Mouse (Mus musculus) lung, embryonic 15.5 days (tissue): Measurements from ENCODE around the gene Tdg. TPM values are rescaled to one million over a fixed set of nuclear protein-coding genes. Genes with fewer than 3 reads are reported as not detected.

ENCODE experiments used
- ATAC-seq: fragments of 200-750 bp; cut with Nextera tagmentation; 2 replicates; pipeline ENCODE4 v1.8.0; 2017; ENCODE audit warnings: moderate number of reproducible peaks, borderline replicate concordance; ENCODE audit not compliant: low FRiP score, low TSS enrichment; ENCODE audit errors: extremely low read depth
- H3K27ac ChIP-seq: fragments of 300-500 bp; sonication (generic); 2 replicates; pipeline ENCODE4 v1.5.1; 2015; ENCODE audit warnings: moderate library complexity, mild to moderate bottlenecking, inconsistent platforms
- H3K27me3 ChIP-seq: fragments of 300-500 bp; sonication (generic); 2 replicates; pipeline ENCODE4 v1.6.1; 2015; ENCODE audit warnings: inconsistent platforms
- H3K36me3 ChIP-seq: fragments of 300-500 bp; sonication (generic); 2 replicates; pipeline ENCODE4 v1.6.1; 2015; ENCODE audit warnings: inconsistent platforms
- H3K4me1 ChIP-seq: fragments of 300-500 bp; sonication (generic); 2 replicates; pipeline ENCODE4 v1.6.1; 2015; ENCODE audit warnings: inconsistent platforms
- H3K4me2 ChIP-seq: fragments of 300-500 bp; sonication (generic); 2 replicates; pipeline ENCODE4 v1.6.1; 2015; ENCODE audit warnings: inconsistent platforms, mild to moderate bottlenecking, moderate library complexity
- H3K4me3 ChIP-seq: fragments of 300-500 bp; sonication (generic); 2 replicates; pipeline ENCODE4 v1.5.1; 2015; ENCODE audit warnings: mild to moderate bottlenecking, inconsistent platforms
- H3K9ac ChIP-seq: fragments of 300-500 bp; sonication (generic); 2 replicates; pipeline ENCODE4 v1.6.1; 2015; ENCODE audit warnings: inconsistent platforms
- H3K9me3 ChIP-seq: fragments of 300-500 bp; sonication (generic); 2 replicates; pipeline ENCODE4 v1.6.1; 2016; ENCODE audit warnings: inconsistent platforms
- WGBS: fragments of 180-500 bp; shearing (Covaris S2); methylation state at CpG from one replicate; pipeline ENCODE4 v1.1.7; 2015; 5-methylcytosine and 5-hydroxymethylcytosine counted together
- polyA plus RNA-seq: library from polyadenylated mRNA; unstranded; fragments of >200 nt; fragmentation: Nextera tagmentation; extraction: Ambion mirVana; gene quantifications from 2 replicates; pipeline ENCODE4 v1.2.1, GENCODE M21; 2015

Gene Tdg
- polyA plus RNA-seq, 1 experiment from 2014 or later, result 131 TPM

DNA sequence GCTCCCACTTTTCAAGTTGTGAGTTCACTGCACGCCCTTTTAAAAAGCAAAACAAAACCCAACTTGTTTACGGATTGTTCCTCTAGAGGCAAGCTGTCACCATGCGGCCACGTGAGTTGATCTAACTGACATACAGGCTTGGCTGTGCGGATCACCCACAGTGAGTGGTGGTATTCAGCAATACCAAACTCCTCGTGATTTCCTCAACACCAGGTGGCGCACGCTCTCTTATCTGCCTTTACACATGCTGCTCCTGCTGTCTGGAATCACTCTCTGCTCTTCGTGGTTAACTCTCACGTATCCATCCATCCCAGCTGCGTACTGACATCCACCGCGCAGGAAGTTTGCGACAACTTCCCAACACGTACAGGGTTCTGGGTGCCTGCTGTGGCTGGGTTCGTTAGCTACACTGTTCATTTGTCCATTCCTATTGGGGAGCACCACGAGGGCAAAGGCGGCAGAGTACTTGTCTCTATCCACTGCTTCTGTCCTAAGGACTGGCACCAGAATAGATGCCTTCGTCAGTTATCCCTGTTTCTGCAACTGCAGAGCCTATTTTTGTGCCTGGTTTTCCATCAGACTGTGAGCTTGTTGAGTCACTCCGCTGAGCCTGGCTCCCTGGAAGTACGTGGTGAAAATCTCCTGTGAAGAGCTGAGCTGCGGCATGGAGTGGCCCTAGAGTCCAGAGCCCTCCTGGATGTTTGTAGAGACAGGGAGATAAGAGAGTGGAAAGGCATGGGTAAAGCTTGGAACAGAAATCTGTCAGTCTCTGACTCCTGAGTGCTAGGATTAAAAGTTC is 37.0 kb downstream of the Tdg start:
- Histone ChIP-seq H3K4me3 (peak overlapping the region; percentile 16; the same call in 1 of the 2 replicates), H3K27me3 (no peaks in the 10 kb centered on the region), H3K9ac (no peak overlapping the region), H3K4me2 (peak overlapping the region; percentile 55), H3K4me1 (no peaks in the 10 kb centered on the region; the same call in 1 of the 2 replicates), H3K27ac (no peak overlapping the region), H3K36me3 (no peaks in the 10 kb centered on the region), H3K9me3 (no peaks in the 10 kb centered on the region)
- 11% methylated on average over 22 of the region's 22 CpGs for WGBS
- ATAC-seq, result peak; percentile 89

DNA sequence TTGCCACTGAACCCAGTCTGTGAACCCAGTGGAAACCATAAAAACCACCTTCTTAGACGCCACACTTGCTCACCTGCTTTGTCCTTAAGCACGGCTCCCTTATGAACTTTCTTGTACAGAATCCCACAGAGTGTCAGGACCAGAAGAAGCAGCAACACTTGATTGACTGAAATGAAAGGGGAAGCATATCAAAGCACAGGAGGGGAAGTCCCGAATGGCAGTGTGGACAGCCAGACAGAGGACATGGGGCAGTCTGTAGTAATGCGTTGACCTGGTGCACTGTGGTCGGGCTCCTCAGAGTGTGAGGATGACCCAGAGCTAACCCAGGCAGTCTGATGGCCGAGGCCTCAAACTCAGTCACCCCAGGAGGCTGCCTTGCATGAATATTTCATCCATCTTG is 40.6 kb downstream of the Tdg start:
- H3K4me2 ChIP-seq, result no peak overlapping the region

DNA sequence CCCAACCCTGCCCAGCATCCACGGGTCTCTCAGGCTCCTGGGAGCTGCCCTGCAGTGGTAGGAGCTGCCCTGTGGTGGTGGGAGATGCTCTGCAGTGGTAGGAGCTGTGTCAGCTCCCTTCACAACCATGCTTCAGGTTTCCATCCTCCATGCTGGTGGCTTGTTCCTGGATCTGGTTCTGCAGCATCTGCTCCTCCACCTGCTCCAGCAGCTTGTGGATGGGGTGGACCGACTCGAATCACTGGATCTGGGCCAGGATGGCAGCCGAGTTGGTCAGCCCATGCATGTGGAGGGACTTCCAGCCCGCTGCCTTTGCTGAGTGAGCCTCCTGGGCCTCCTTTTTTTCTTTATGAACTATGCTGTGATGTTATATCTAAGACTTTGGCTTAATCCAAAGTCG is 47.3 kb downstream of the Tdg start:
- Histone ChIP-seq H3K36me3 (no peaks in the 10 kb centered on the region), H3K4me3 (no peak overlapping the region), H3K27ac (no peak overlapping the region), H3K4me2 (no peak overlapping the region), H3K9me3 (no peaks in the 10 kb centered on the region), H3K9ac (no peak overlapping the region), H3K27me3 (no peaks in the 10 kb centered on the region), H3K4me1 (no peaks in the 10 kb centered on the region)
- ATAC-seq, result no peak
- WGBS, result 85% methylated on average over 6 of the region's 6 CpGs

More for the DNA sequence above, 40.6 kb downstream of the Tdg start:
- Histone ChIP-seq H3K9ac (no peak overlapping the region), H3K9me3 (no peaks in the 10 kb centered on the region), H3K27me3 (no peaks in the 10 kb centered on the region), H3K4me1 (no peaks in the 10 kb centered on the region; the same call in 1 of the 2 replicates), H3K36me3 (no peaks in the 10 kb centered on the region), H3K4me3 (no peak overlapping the region), H3K27ac (no peak overlapping the region)
- ATAC-seq, result no peak
- WGBS, result 70% methylated on average over 6 of the region's 6 CpGs

- WGBS, result 85% methylated on average over 5 of the region's 5 CpGs
- H3K9ac ChIP-seq, result no peak overlapping the region
- no peaks in the 10 kb centered on the region for H3K36me3 ChIP-seq
Observed at GRCm38 (mm10) chr10:82680769-82681168, 51.1 kb downstream of the Tdg start.

DNA sequence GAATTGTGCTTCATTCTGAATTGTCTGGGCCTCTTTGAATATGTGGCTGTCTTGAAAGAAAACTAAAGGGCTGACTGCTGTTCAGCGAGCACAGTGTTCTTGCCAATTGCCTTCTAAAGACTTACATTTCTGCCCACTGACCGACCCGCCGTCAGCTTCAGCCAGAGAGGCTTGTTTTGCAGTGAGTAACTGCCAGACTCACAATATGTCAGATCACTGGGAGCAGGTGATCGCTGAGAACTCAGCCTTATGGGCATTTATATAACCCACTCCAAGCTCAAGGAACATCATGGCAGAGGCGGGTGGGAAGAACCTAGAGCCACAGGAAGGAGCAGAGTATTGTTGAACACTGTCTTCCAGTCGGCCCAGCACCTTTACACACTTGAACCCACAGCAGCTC is 52.0 kb downstream of the Tdg start:
- Histone ChIP-seq H3K27me3 (no peaks in the 10 kb centered on the region), H3K36me3 (no peaks in the 10 kb centered on the region), H3K9ac (no peak overlapping the region), H3K4me3 (no peak overlapping the region), H3K4me2 (no peak overlapping the region), H3K4me1 (no peaks in the 10 kb centered on the region), H3K27ac (no peak overlapping the region), H3K9me3 (no peaks in the 10 kb centered on the region)
- 83% methylated on average over 7 of the region's 7 CpGs for WGBS
- no peak for ATAC-seq

More at GRCm38 (mm10) chr10:82680769-82681168, 51.1 kb downstream of the Tdg start:
- Histone ChIP-seq H3K4me3 (no peak overlapping the region), H3K27ac (no peak overlapping the region), H3K9me3 (no peaks in the 10 kb centered on the region), H3K4me1 (no peaks in the 10 kb centered on the region), H3K27me3 (no peaks in the 10 kb centered on the region), H3K4me2 (no peak overlapping the region)
- ATAC-seq, result no peak

GRCm38 (mm10) chr10:82685440-82685839 is 55.8 kb downstream of the Tdg start:
- no peak overlapping the region for H3K4me2 ChIP-seq
- no peak overlapping the region for H3K9ac ChIP-seq
- H3K27me3 ChIP-seq, result no peaks in the 10 kb centered on the region
- H3K27ac ChIP-seq, result no peak overlapping the region
- ATAC-seq, result no peak
- WGBS, result 43% methylated on average over 2 of the region's 2 CpGs
- no peak overlapping the region for H3K4me3 ChIP-seq
- no peaks in the 10 kb centered on the region for H3K9me3 ChIP-seq
- H3K4me1 ChIP-seq, result peaks cover 11% of the 10 kb centered on the region
- H3K36me3 ChIP-seq, result no peaks in the 10 kb centered on the region

GRCm38 (mm10) chr10:82689681-82690211 is 60.1 kb downstream of the Tdg start:
- Histone ChIP-seq H3K36me3 (no peaks in the 10 kb centered on the region), H3K9me3 (no peaks in the 10 kb centered on the region), H3K9ac (0 out of 2 replicates have a peak overlapping the region, but pooled peaks have one; percentile 28), H3K27ac (peak overlapping the region; percentile 66), H3K4me3 (peak overlapping the region; percentile 22), H3K4me1 (peaks cover 16% of the 10 kb centered on the region), H3K4me2 (peak overlapping the region; percentile 52), H3K27me3 (no peaks in the 10 kb centered on the region)
- 47% methylated on average over 7 of the region's 7 CpGs for WGBS
- peak; percentile 76; the same call in 1 of the 2 replicates for ATAC-seq

DNA sequence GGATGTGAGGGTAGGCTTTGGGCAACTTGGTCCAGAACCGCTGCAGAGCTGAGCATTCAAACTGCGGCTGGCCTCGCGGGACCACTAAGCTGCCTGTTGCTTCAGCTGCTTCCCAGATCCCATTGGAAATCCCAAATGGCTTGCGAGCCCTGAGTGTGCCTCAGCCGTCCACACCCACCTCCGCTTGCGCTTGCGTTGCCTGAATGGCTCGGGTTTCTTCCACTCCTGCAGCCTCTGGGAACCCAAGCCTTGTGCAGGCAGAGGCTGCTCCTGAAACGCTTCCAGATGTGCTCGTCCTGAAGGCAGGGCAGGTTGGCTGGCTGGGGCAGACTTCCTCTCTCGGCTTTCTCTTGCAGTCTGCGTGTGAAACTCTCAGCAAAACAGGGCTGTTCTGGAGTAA is 60.9 kb downstream of the Tdg start, which contains the start of gene Glt8d2:
Gene Glt8d2 (minus strand): TSS at position 157 of the 400 bp plus-strand sequence.
- WGBS, result under 1% methylated on average over 14 of the region's 14 CpGs
- H3K36me3 ChIP-seq, result no peaks in the 10 kb centered on the region
- H3K9ac ChIP-seq, result peak within 1 kb of the TSS; percentile 28
- peak within 1 kb of the TSS; percentile 66 for H3K27ac ChIP-seq
- peak within 1 kb of the TSS; percentile 22 for H3K4me3 ChIP-seq
- H3K4me2 ChIP-seq, result peak within 1 kb of the TSS; percentile 52
- no peaks in the 10 kb centered on the region for H3K9me3 ChIP-seq
- peak; percentile 82; the same call in 1 of the 2 replicates for ATAC-seq
- no peaks in the 10 kb centered on the region for H3K27me3 ChIP-seq
- H3K4me1 ChIP-seq, result peaks cover 16% of the 10 kb centered on the region

GRCm38 (mm10) chr10:82695956-82696355 is 66.3 kb downstream of the Tdg start, which contains the start of gene Hcfc2:
Hcfc2 (plus strand) TSS chr10:82696160.
- no peak for ATAC-seq
- no peaks in the 10 kb centered on the region for H3K27me3 ChIP-seq
- H3K4me3 ChIP-seq, result no peak within 1 kb of the TSS
- peak within 1 kb of the TSS; percentile 47 for H3K27ac ChIP-seq
- 54% methylated on average over 5 of the region's 5 CpGs for WGBS
- H3K36me3 ChIP-seq, result no peaks in the 10 kb centered on the region
- H3K9ac ChIP-seq, result no peak within 1 kb of the TSS
- H3K4me1 ChIP-seq, result peaks cover 28% of the 10 kb centered on the region
- H3K4me2 ChIP-seq, result no peak within 1 kb of the TSS
- no peaks in the 10 kb centered on the region for H3K9me3 ChIP-seq

GRCm38 (mm10) chr10:82696453-82697079 is 66.9 kb downstream of the Tdg start:
- Histone ChIP-seq H3K4me3 (no peak overlapping the region), H3K36me3 (peaks cover 5% of the 10 kb centered on the region; the same call in 1 of the 2 replicates), H3K4me2 (no peak overlapping the region), H3K27me3 (no peaks in the 10 kb centered on the region), H3K9ac (no peak overlapping the region), H3K27ac (peak overlapping the region; percentile 47; the same call in 1 of the 2 replicates), H3K9me3 (no peaks in the 10 kb centered on the region), H3K4me1 (peaks cover 28% of the 10 kb centered on the region)
- WGBS, result 65% methylated on average over 4 of the region's 4 CpGs
- no peak for ATAC-seq

DNA sequence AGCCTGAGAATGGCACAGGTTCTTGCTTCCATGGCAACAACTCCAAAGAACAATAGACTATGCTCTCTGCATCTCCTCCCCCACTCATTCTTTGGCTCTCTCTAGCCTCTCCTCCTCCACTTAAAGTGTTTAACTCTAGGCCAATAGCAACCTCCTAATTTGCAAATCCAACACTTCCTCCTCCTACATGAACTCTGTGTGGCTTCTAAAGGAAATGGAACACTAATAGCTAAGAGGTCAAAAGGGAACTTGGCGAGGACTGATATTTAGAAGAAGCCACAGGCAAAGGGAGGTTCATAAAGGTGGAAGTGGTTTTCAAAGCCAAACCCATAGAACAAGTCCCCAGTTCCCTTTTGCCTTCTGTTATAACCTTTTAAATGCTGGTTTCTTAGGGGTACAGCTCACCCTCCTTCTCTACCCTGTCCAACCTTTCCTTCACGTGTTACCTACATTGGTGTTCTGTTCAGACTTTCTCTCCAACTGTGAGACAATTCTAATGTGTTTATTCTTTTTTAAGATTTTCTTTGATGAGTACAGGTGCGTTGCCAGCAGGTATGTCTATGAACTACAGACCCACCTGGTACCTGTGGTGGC is 67.8 kb downstream of the Tdg start:
- Histone ChIP-seq H3K27me3 (no peaks in the 10 kb centered on the region), H3K9ac (no peak overlapping the region), H3K27ac (0 out of 2 replicates have a peak overlapping the region, but pooled peaks have one; percentile 47), H3K4me1 (peaks cover 28% of the 10 kb centered on the region), H3K9me3 (no peaks in the 10 kb centered on the region), H3K36me3 (peaks cover 10% of the 10 kb centered on the region; the same call in 1 of the 2 replicates), H3K4me2 (no peak overlapping the region), H3K4me3 (no peak overlapping the region)
- ATAC-seq, result no peak
- WGBS, result 68% methylated on average over 3 of the region's 3 CpGs
